Mouse (Mus musculus) hindbrain, embryonic 16.5 days (tissue): ENCODE results near the gene Cntn5. TPM values are rescaled to one million over a fixed set of nuclear protein-coding genes. Genes with fewer than 3 reads are reported as not detected.
"Not testable (repeated sequence)": the region's sequence is repeated elsewhere in the genome, so short reads cannot be mapped to it uniquely, and the experiment has no call there.

ENCODE experiments used
- ATAC-seq: fragments of 200-750 bp; cut with Nextera tagmentation; 2 replicates; pipeline ENCODE4 v1.8.0; 2017; ENCODE audit warnings: moderate TSS enrichment, moderate library complexity
- H3K27ac ChIP-seq: fragments of 300-500 bp; sonication (generic); 2 replicates; pipeline ENCODE4 v1.5.1; 2014; ENCODE audit warnings: low read depth, mild to moderate bottlenecking, control low read depth, low read length, moderate library complexity
- H3K27me3 ChIP-seq: fragments of 300-500 bp; sonication (generic); replicated peaks from 2 replicates; pipeline ENCODE4 v1.6.1; 2014; ENCODE audit warnings: low read length; ENCODE audit not compliant: control insufficient read depth, insufficient read depth
- H3K36me3 ChIP-seq: fragments of 300-500 bp; sonication (generic); 2 replicates; pipeline ENCODE4 v1.6.1; 2014; ENCODE audit warnings: mild to moderate bottlenecking, low read length, moderate library complexity, mixed read lengths; ENCODE audit not compliant: control insufficient read depth, insufficient read depth
- H3K4me1 ChIP-seq: fragments of 300-500 bp; sonication (generic); 2 replicates; pipeline ENCODE4 v1.6.1; 2014; ENCODE audit warnings: low read depth, low read length; ENCODE audit not compliant: control insufficient read depth, insufficient read depth
- H3K4me2 ChIP-seq: fragments of 300-500 bp; sonication (generic); 2 replicates; pipeline ENCODE4 v1.6.1; 2014; ENCODE audit warnings: mild to moderate bottlenecking, low read length, control low read depth, moderate library complexity
- H3K4me3 ChIP-seq: fragments of 300-500 bp; sonication (generic); 2 replicates; pipeline ENCODE4 v1.5.1; 2014; ENCODE audit warnings: mild to moderate bottlenecking, low read length, control low read depth, moderate library complexity
- H3K9ac ChIP-seq: fragments of 300-500 bp; sonication (generic); 2 replicates; pipeline ENCODE4 v1.6.1; 2014; ENCODE audit warnings: low read depth, mild to moderate bottlenecking, control low read depth, low read length, moderate library complexity
- H3K9me3 ChIP-seq: fragments of 300-500 bp; sonication (generic); 2 replicates; pipeline ENCODE4 v1.6.1; 2014; ENCODE audit warnings: mild to moderate bottlenecking, low read length, moderate library complexity; ENCODE audit not compliant: control insufficient read depth
- WGBS: fragments of 180-500 bp; shearing (Covaris S2); extraction: QIAGEN DNeasy Blood & Tissue Kit; methylation state at CpG from one replicate; pipeline ENCODE4 v1.1.7; 2014; 5-methylcytosine and 5-hydroxymethylcytosine counted together
- polyA plus RNA-seq: library from polyadenylated mRNA; unstranded; fragments of >200 nt; fragmentation: Nextera tagmentation; extraction: Ambion mirVana; gene quantifications from 2 replicates; pipeline ENCODE4 v1.2.1, GENCODE M21; 2015

Gene Cntn5
- polyA plus RNA-seq, 1 experiment from 2014 or later = 20.4 TPM

DNA sequence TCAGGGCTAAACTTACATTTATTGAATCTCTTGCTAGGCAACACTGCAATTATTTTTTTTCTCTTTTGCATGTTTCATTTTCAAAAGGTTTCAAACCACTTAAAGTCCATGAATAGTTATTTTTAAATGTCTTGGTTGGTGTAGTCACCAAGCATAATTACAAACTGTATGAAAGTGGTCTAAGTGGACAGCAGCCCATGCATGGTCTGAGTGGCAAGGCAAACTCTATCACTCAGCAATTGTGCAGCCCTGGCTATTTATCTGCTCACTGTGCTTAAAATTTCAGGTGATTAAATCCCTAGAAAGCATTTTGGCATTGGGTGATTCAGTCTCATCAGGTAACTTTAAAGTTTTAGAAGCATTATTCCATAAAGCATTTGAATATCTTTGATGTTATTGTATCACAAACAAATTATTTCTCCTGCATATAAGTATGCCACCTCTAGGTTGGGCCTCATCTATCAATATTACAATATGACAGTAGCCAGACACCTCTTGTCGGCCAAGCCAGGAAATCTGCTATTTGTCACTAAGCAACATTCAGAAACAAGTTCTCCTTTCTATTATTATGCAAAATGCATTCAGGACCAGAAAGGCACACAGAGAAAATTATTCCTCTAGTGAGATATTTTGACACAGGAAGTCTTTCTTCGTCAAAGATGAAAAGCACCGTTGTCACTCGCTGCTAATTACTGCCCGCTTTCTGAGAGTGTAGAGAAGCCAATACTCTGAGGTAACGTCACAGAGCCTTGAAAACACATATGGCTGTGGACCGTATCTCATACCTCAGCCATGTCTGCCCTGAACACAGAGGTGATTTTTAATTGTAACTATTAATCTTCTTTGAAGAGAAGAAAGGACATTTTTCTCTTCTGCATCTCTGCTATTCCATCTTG lies 329.0 kb downstream of the Cntn5 start:
- Histone ChIP-seq H3K4me3 (no peak overlapping the region), H3K27me3 (no peaks in the 10 kb centered on the region), H3K27ac (no peak overlapping the region), H3K4me1 (no peaks in the 10 kb centered on the region), H3K4me2 (0 out of 2 replicates have a peak overlapping the region, but pooled peaks have one; percentile 7), H3K9ac (no peak overlapping the region), H3K36me3 (no peaks in the 10 kb centered on the region), H3K9me3 (no peaks in the 10 kb centered on the region)
- no peak for ATAC-seq
- 46% methylated on average over 7 of the region's 7 CpGs for WGBS

- Histone ChIP-seq H3K4me3 (no peak overlapping the region), H3K9me3 (no peaks in the 10 kb centered on the region), H3K27me3 (no peaks in the 10 kb centered on the region), H3K4me2 (no peak overlapping the region), H3K36me3 (no peaks in the 10 kb centered on the region), H3K27ac (no peak overlapping the region), H3K4me1 (no peaks in the 10 kb centered on the region), H3K9ac (no peak overlapping the region)
- ATAC-seq = no peak
Measured at GRCm38 (mm10) chr9:10569830-10570229, 334.7 kb downstream of the Cntn5 start.

DNA sequence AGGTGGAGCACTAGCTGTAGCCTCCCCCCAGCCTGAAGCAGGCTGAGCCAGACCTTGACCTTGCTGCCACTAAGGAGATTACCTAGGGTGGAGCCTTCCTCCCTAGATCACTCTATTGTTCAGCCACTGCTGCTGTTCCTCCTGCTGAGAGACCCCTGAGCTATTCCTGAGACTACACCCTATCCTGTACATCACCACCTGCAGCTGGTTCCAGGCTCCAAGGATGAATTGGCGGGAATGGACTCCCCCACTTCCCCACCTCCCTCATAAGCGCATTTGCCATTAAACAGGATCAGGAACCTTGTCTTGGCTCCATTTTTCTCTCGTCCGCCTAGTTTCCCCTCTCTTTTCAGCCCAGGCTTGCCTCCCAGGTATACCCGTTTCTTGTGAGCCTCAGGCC lies 363.7 kb downstream of the Cntn5 start:
- not testable (repeated sequence) for H3K4me2 ChIP-seq, H3K9ac ChIP-seq, H3K4me3 ChIP-seq, H3K27ac ChIP-seq, H3K36me3 ChIP-seq, H3K27me3 ChIP-seq, ATAC-seq, H3K4me1 ChIP-seq, H3K9me3 ChIP-seq
- 72% methylated on average over 5 of the region's 5 CpGs for WGBS

DNA sequence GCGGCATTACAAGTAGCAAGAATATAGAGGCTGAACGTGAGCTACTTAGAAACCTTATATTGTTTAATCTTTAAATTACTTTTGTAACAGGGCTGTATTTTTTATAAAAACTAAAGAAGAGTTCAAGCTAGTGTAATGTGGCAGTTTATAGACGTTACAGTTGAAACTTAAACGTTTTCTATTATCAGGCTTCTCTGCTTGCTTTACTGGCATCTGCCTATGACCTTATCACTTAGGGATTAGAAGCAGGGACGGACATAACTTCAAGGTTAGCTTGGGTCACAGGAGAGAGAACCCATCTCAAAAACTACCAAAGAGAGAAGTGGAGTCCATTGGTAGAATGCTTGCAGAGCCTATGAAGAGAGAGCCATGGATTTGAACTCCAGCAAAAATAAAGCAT lies 372.3 kb downstream of the Cntn5 start:
- Histone ChIP-seq H3K4me3 (no peak overlapping the region), H3K27me3 (no peaks in the 10 kb centered on the region), H3K9ac (no peak overlapping the region), H3K4me1 (no peaks in the 10 kb centered on the region), H3K27ac (no peak overlapping the region), H3K4me2 (no peak overlapping the region), H3K9me3 (no peaks in the 10 kb centered on the region), H3K36me3 (no peaks in the 10 kb centered on the region)
- 93% methylated on average over 5 of the region's 5 CpGs for WGBS
- no peak for ATAC-seq

- H3K9ac ChIP-seq = no peak overlapping the region
- H3K4me3 ChIP-seq = no peak overlapping the region
- no peak overlapping the region for H3K4me2 ChIP-seq
- H3K9me3 ChIP-seq = no peaks in the 10 kb centered on the region
- WGBS = 87% methylated on average over 2 of the region's 2 CpGs
- no peaks in the 10 kb centered on the region for H3K27me3 ChIP-seq
- H3K4me1 ChIP-seq = no peaks in the 10 kb centered on the region
- no peak for ATAC-seq
- H3K36me3 ChIP-seq = no peaks in the 10 kb centered on the region
- no peak overlapping the region for H3K27ac ChIP-seq
Measured at GRCm38 (mm10) chr9:10531087-10531486, 373.5 kb downstream of the Cntn5 start.

DNA sequence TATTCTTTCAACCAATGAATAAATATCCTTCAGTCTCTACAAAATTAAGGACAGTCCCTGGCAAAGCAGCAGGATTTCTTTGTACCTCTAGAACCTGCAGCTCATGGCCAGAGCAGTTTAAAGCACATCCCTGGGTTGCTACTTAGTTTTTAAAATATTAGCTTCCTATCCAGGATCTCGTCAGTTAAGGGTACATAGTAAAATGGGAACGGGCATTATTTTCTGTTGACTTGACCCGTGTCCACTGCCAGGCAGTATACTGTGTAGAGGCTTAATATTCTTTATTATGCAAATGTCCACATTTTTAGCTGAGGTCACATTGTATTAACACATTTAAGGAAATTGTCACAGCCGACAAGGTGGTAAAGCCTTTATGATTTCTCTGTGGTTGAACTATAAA lies 375.0 kb downstream of the Cntn5 start:
- 49% methylated on average over 4 of the region's 4 CpGs for WGBS
- Histone ChIP-seq H3K27me3 (no peaks in the 10 kb centered on the region), H3K4me3 (no peak overlapping the region), H3K4me1 (no peaks in the 10 kb centered on the region), H3K9ac (no peak overlapping the region), H3K27ac (no peak overlapping the region), H3K4me2 (no peak overlapping the region), H3K9me3 (no peaks in the 10 kb centered on the region), H3K36me3 (no peaks in the 10 kb centered on the region)
- ATAC-seq = no peak; the same call in 1 of the 2 replicates

GRCm38 (mm10) chr9:10529113-10529512 lies 375.5 kb downstream of the Cntn5 start:
- Histone ChIP-seq H3K9me3 (no peaks in the 10 kb centered on the region), H3K9ac (no peak overlapping the region), H3K4me2 (no peak overlapping the region), H3K4me3 (no peak overlapping the region), H3K27me3 (no peaks in the 10 kb centered on the region), H3K36me3 (no peaks in the 10 kb centered on the region), H3K27ac (no peak overlapping the region), H3K4me1 (no peaks in the 10 kb centered on the region)
- WGBS = 59% methylated on average over 1 of the region's 1 CpGs
- no peak for ATAC-seq

- Histone ChIP-seq H3K36me3 (no peaks in the 10 kb centered on the region), H3K27me3 (no peaks in the 10 kb centered on the region), H3K9me3 (no peaks in the 10 kb centered on the region), H3K4me3 (no peak overlapping the region), H3K4me2 (no peak overlapping the region), H3K27ac (no peak overlapping the region), H3K4me1 (no peaks in the 10 kb centered on the region), H3K9ac (no peak overlapping the region)
- 0 out of 2 replicates have a peak, but pooled peaks have one; percentile 42 for ATAC-seq
- 69% methylated on average over 5 of the region's 5 CpGs for WGBS
Measured at GRCm38 (mm10) chr9:10528692-10529091, 375.9 kb downstream of the Cntn5 start.

- Histone ChIP-seq H3K36me3 (no peaks in the 10 kb centered on the region), H3K4me3 (no peak overlapping the region), H3K27ac (no peak overlapping the region), H3K9me3 (no peaks in the 10 kb centered on the region), H3K9ac (no peak overlapping the region), H3K27me3 (no peaks in the 10 kb centered on the region), H3K4me2 (no peak overlapping the region), H3K4me1 (no peaks in the 10 kb centered on the region)
- 35% methylated on average over 7 of the region's 7 CpGs for WGBS
- ATAC-seq = peak; percentile 61; the same call in 1 of the 2 replicates
Measured at GRCm38 (mm10) chr9:10525915-10526667, 378.5 kb downstream of the Cntn5 start.
